Mouse (Mus musculus): Measurements from ENCODE around the gene Srgap3.
A peak's percentile ranks its signal among the peaks of the same experiment; 100 is the strongest.

Gene Srgap3

GRCm38 (mm10) chr6:112950205-112951110 is 3.4 kb upstream of the Srgap3 start:
- DNase-seq (ENCODE audit: low spot score), result no peak

- DNase-seq (ENCODE audit: low spot score), result no peak
These were observed 2.2 kb upstream of the Srgap3 start for GRCm38 (mm10) chr6:112949220-112949619.

- DNase-seq (ENCODE audit: low spot score), result no peak
These were observed 1.4 kb upstream of the Srgap3 start for GRCm38 (mm10) chr6:112948416-112948815.

GRCm38 (mm10) chr6:112946021-112946811 is 850 bp downstream of the Srgap3 start:
- no peak for DNase-seq (ENCODE audit: low spot score)

GRCm38 (mm10) chr6:112945181-112945751 is 1.8 kb downstream of the Srgap3 start:
- no peak for DNase-seq (ENCODE audit: low spot score)

- DNase-seq (ENCODE audit: low spot score), result peak; percentile 50
These were observed 3.3 kb downstream of the Srgap3 start for GRCm38 (mm10) chr6:112943596-112944245.

GRCm38 (mm10) chr6:112939281-112939680 is 7.8 kb downstream of the Srgap3 start:
- DNase-seq (ENCODE audit: low spot score), result no peak

- no peak for DNase-seq (ENCODE audit: low spot score)
These were observed 9.3 kb downstream of the Srgap3 start for GRCm38 (mm10) chr6:112937791-112938190.

- DNase-seq (ENCODE audit: low spot score), result no peak
These were observed 12.6 kb downstream of the Srgap3 start for GRCm38 (mm10) chr6:112934501-112934900.

- no peak for DNase-seq (ENCODE audit: low spot score)
These were observed 14.5 kb downstream of the Srgap3 start for GRCm38 (mm10) chr6:112932611-112933010.

- no peak for DNase-seq (ENCODE audit: low spot score)
These were observed 17.0 kb downstream of the Srgap3 start for GRCm38 (mm10) chr6:112930011-112930451.

- no peak for DNase-seq (ENCODE audit: low spot score)
These were observed 17.6 kb downstream of the Srgap3 start for GRCm38 (mm10) chr6:112929291-112929984.

- peak; percentile 54 for DNase-seq (ENCODE audit: low spot score)
These were observed 18.2 kb downstream of the Srgap3 start for GRCm38 (mm10) chr6:112928841-112929240.

- no peak for DNase-seq (ENCODE audit: low spot score)
These were observed 19.7 kb downstream of the Srgap3 start for GRCm38 (mm10) chr6:112927341-112927740.

GRCm38 (mm10) chr6:112926011-112926410 is 21.1 kb downstream of the Srgap3 start:
- DNase-seq (ENCODE audit: low spot score), result no peak

- no peak for DNase-seq (ENCODE audit: low spot score)
These were observed 21.7 kb downstream of the Srgap3 start for GRCm38 (mm10) chr6:112925234-112925975.

GRCm38 (mm10) chr6:112924606-112925141 is 22.4 kb downstream of the Srgap3 start:
- DNase-seq (ENCODE audit: low spot score), result no peak

- no peak for DNase-seq (ENCODE audit: low spot score)
These were observed 26.4 kb downstream of the Srgap3 start for GRCm38 (mm10) chr6:112920619-112921195.

GRCm38 (mm10) chr6:112917717-112918116 is 29.3 kb downstream of the Srgap3 start:
- no peak for DNase-seq (ENCODE audit: low spot score)

GRCm38 (mm10) chr6:112916243-112916642 is 30.8 kb downstream of the Srgap3 start:
- no peak for DNase-seq (ENCODE audit: low spot score)
